Mouse (Mus musculus): ENCODE results near the gene Anp32b. TPM values are rescaled to one million over a fixed set of nuclear protein-coding genes. Genes with fewer than 3 reads are reported as not detected.

The Anp32b gene
- polyA plus RNA-seq, 1 experiment from 2014 or later: 97.1 TPM

- 70% methylated on average over 12 of the region's 12 CpGs for WGBS
- no peak overlapping the region for H3K4me2 ChIP-seq (replicated peaks; ENCODE audit: low read depth)
- no peaks in the 10 kb centered on the region for H3K27me3 ChIP-seq (ENCODE audit: control insufficient read depth, insufficient read depth, low read length)
- no peak overlapping the region for H3K27ac ChIP-seq (replicated peaks)
- no peaks in the 10 kb centered on the region for H3K4me1 ChIP-seq (replicated peaks; ENCODE audit: control insufficient read depth, insufficient read depth)
- no peak overlapping the region for H3K4me3 ChIP-seq (ENCODE audit: low read depth, low read length)
- DNase-seq (ENCODE audit: low spot score) (no peak), ATAC-seq (ENCODE audit: low FRiP score, low TSS enrichment) (peak; percentile 44; the same call in 1 of the 2 replicates)
- peaks cover 18% of the 10 kb centered on the region for H3K36me3 ChIP-seq (ENCODE audit: control insufficient read depth, insufficient read depth, low read length)
- H3K9me3 ChIP-seq (ENCODE audit: control insufficient read depth, low read length): no peaks in the 10 kb centered on the region
- TF ChIP-seq CTCF (IDR thresholded peaks at IDR 0.05; ENCODE audit: low read depth) (no peak), EP300 (optimal IDR thresholded peaks at IDR 0.05) (no peak)
- H3K9ac ChIP-seq (ENCODE audit: low read length): no peak overlapping the region
Observed at GRCm38 (mm10) chr4:46495543-46495942, 44.8 kb downstream of the Anp32b start.

- Histone ChIP-seq H3K9ac (ENCODE audit: low read length) (no peak overlapping the region), H3K27ac (replicated peaks) (no peak overlapping the region), H3K9me3 (ENCODE audit: control insufficient read depth, low read length) (no peaks in the 10 kb centered on the region), H3K27me3 (ENCODE audit: control insufficient read depth, insufficient read depth, low read length) (no peaks in the 10 kb centered on the region), H3K4me2 (replicated peaks; ENCODE audit: low read depth) (no peak overlapping the region), H3K4me1 (replicated peaks; ENCODE audit: control insufficient read depth, insufficient read depth) (no peaks in the 10 kb centered on the region), H3K36me3 (ENCODE audit: control insufficient read depth, insufficient read depth, low read length) (peaks cover 22% of the 10 kb centered on the region), H3K4me3 (ENCODE audit: low read depth, low read length) (no peak overlapping the region)
- WGBS: 40% methylated on average over 4 of the region's 4 CpGs
- no peak for TF ChIP-seq EP300 (optimal IDR thresholded peaks at IDR 0.05)
- peak; percentile 96 for TF ChIP-seq CTCF (IDR thresholded peaks at IDR 0.05; ENCODE audit: low read depth)
- DNase-seq (ENCODE audit: low spot score) (peak; percentile 81), ATAC-seq (ENCODE audit: low FRiP score, low TSS enrichment) (peak; percentile 49; the same call in 1 of the 2 replicates)
Observed at GRCm38 (mm10) chr4:46497286-46497892, 46.7 kb downstream of the Anp32b start.

- no peaks in the 10 kb centered on the region for H3K9me3 ChIP-seq (ENCODE audit: control insufficient read depth, low read length)
- H3K4me3 ChIP-seq (ENCODE audit: low read depth, low read length): no peak overlapping the region
- no peaks in the 10 kb centered on the region for H3K27me3 ChIP-seq (ENCODE audit: control insufficient read depth, insufficient read depth, low read length)
- peaks cover 15% of the 10 kb centered on the region for H3K36me3 ChIP-seq (ENCODE audit: control insufficient read depth, insufficient read depth, low read length)
- ATAC-seq (ENCODE audit: low FRiP score, low TSS enrichment) (no peak), DNase-seq (ENCODE audit: low spot score) (no peak)
- TF ChIP-seq CTCF (IDR thresholded peaks at IDR 0.05; ENCODE audit: low read depth): no peak
- no peak for TF ChIP-seq EP300 (optimal IDR thresholded peaks at IDR 0.05)
- no peak overlapping the region for H3K27ac ChIP-seq (replicated peaks)
- no peak overlapping the region for H3K4me2 ChIP-seq (replicated peaks; ENCODE audit: low read depth)
- H3K9ac ChIP-seq (ENCODE audit: low read length): no peak overlapping the region
- WGBS: 63% methylated on average over 3 of the region's 3 CpGs
- H3K4me1 ChIP-seq (replicated peaks; ENCODE audit: control insufficient read depth, insufficient read depth): no peaks in the 10 kb centered on the region
Observed at GRCm38 (mm10) chr4:46498511-46498910, 47.8 kb downstream of the Anp32b start.

GRCm38 (mm10) chr4:46498976-46499375 is 48.3 kb downstream of the Anp32b start:
- DNase-seq (ENCODE audit: low spot score): peak; percentile 45

GRCm38 (mm10) chr4:46502606-46503502 is 52.2 kb downstream of the Anp32b start:
- 61% methylated on average over 16 of the region's 16 CpGs for WGBS
- DNase-seq (ENCODE audit: low spot score) (no peak), ATAC-seq (ENCODE audit: low FRiP score, low TSS enrichment) (no peak)
- H3K27me3 ChIP-seq (ENCODE audit: control insufficient read depth, insufficient read depth, low read length): no peaks in the 10 kb centered on the region
- H3K27ac ChIP-seq (replicated peaks): no peak overlapping the region
- TF ChIP-seq EP300 (optimal IDR thresholded peaks at IDR 0.05): no peak
- no peak for TF ChIP-seq CTCF (IDR thresholded peaks at IDR 0.05; ENCODE audit: low read depth)
- H3K4me1 ChIP-seq (replicated peaks; ENCODE audit: control insufficient read depth, insufficient read depth): peaks cover 3% of the 10 kb centered on the region; the same call in 1 of the 2 replicates
- H3K9me3 ChIP-seq (ENCODE audit: control insufficient read depth, low read length): no peaks in the 10 kb centered on the region
- H3K36me3 ChIP-seq (ENCODE audit: control insufficient read depth, insufficient read depth, low read length): peaks cover 7% of the 10 kb centered on the region; the same call in 1 of the 2 replicates
- no peak overlapping the region for H3K4me2 ChIP-seq (replicated peaks; ENCODE audit: low read depth)
- H3K4me3 ChIP-seq (ENCODE audit: low read depth, low read length): no peak overlapping the region
- H3K9ac ChIP-seq (ENCODE audit: low read length): no peak overlapping the region

More at GRCm38 (mm10) chr4:46498976-46499375, 48.3 kb downstream of the Anp32b start:
- Histone ChIP-seq H3K4me1 (replicated peaks; ENCODE audit: control insufficient read depth, insufficient read depth) (no peaks in the 10 kb centered on the region), H3K9ac (ENCODE audit: low read length) (no peak overlapping the region), H3K27ac (replicated peaks) (no peak overlapping the region), H3K9me3 (ENCODE audit: control insufficient read depth, low read length) (no peaks in the 10 kb centered on the region), H3K27me3 (ENCODE audit: control insufficient read depth, insufficient read depth, low read length) (no peaks in the 10 kb centered on the region), H3K4me3 (ENCODE audit: low read depth, low read length) (no peak overlapping the region), H3K36me3 (ENCODE audit: control insufficient read depth, insufficient read depth, low read length) (peaks cover 11% of the 10 kb centered on the region), H3K4me2 (replicated peaks; ENCODE audit: low read depth) (no peak overlapping the region)
- 14% methylated on average over 4 of the region's 4 CpGs for WGBS
- TF ChIP-seq EP300 (optimal IDR thresholded peaks at IDR 0.05): no peak
- TF ChIP-seq CTCF (IDR thresholded peaks at IDR 0.05; ENCODE audit: low read depth): peak; percentile 84
- no peak for ATAC-seq (ENCODE audit: low FRiP score, low TSS enrichment)

Measured in stomach, postnatal 0 days (tissue).